Mouse (Mus musculus): ENCODE data around the gene Thegl.

- TF ChIP-seq CTCF (IDR thresholded peaks at IDR 0.05; ENCODE audit: extremely low read depth, insufficient read length, insufficient replicate concordance, low read depth, low read length) = no peak
- TF ChIP-seq POLR2A (IDR thresholded peaks at IDR 0.05; ENCODE audit: low read depth, low read length) = no peak
Measured at GRCm38 (mm10) chr5:77085753-77086450, 70.1 kb downstream of the Thegl start.

Measured in small intestine, adult 2 months (tissue).